In genomic region chr9:41682911-41683310, GRCm38 (mm10) we compare ENCODE assay signal across 24 mouse cellular contexts.
"Had no signal": no experiment of that assay in that cellular context is flagged by ENCODE, and none has a peak within 500 bp of the region (broad histone marks: within the 10 kb centered on the region; RNA-seq: fewer than 3 reads in every experiment).

No protein-coding gene starts in this region.

- ATAC-seq: hindbrain, postnatal 0 days; intestine, embryonic 16.5 days had no signal

- H3K27me3 ChIP-seq: heart, embryonic 13.5 days; heart, embryonic 15.5 days; hindbrain, embryonic 13.5 days; hindbrain, embryonic 15.5 days; kidney, embryonic 15.5 days; limb, embryonic 13.5 days; limb, embryonic 15.5 days had no signal

- H3K36me3 ChIP-seq: heart, embryonic 13.5 days; heart, embryonic 15.5 days; hindbrain, embryonic 13.5 days; hindbrain, embryonic 15.5 days; kidney, embryonic 15.5 days; limb, embryonic 13.5 days; limb, embryonic 15.5 days had no signal

- H3K4me1 ChIP-seq: heart, embryonic 13.5 days; heart, embryonic 15.5 days; hindbrain, embryonic 13.5 days; hindbrain, embryonic 15.5 days; kidney, embryonic 15.5 days had no signal

- H3K4me2 ChIP-seq: heart, embryonic 11.5 days; heart, embryonic 13.5 days; heart, embryonic 15.5 days; hindbrain, embryonic 13.5 days; hindbrain, embryonic 15.5 days; kidney, embryonic 15.5 days; limb, embryonic 13.5 days; limb, embryonic 15.5 days had no signal

- H3K9ac ChIP-seq: heart, embryonic 13.5 days; heart, embryonic 15.5 days; hindbrain, embryonic 13.5 days; hindbrain, embryonic 15.5 days; kidney, embryonic 15.5 days; limb, embryonic 13.5 days; limb, embryonic 15.5 days had no signal

- H3K9me3 ChIP-seq: heart, embryonic 13.5 days; heart, embryonic 15.5 days; hindbrain, embryonic 13.5 days; hindbrain, embryonic 15.5 days; kidney, embryonic 15.5 days; limb, embryonic 13.5 days; limb, embryonic 15.5 days had no signal

- H3K4me3 ChIP-seq: heart, adult 2 months; heart, embryonic 13.5 days; heart, embryonic 15.5 days; hindbrain, embryonic 13.5 days; hindbrain, embryonic 15.5 days; kidney, embryonic 15.5 days; limb, embryonic 13.5 days; limb, embryonic 15.5 days had no signal

- H3K27ac ChIP-seq: heart, adult 2 months; heart, embryonic 13.5 days; heart, embryonic 15.5 days; hindbrain, embryonic 13.5 days; hindbrain, embryonic 15.5 days; hindbrain, postnatal 0 days; kidney, embryonic 15.5 days; kidney, postnatal 0 days; limb, embryonic 13.5 days; limb, embryonic 15.5 days had no signal

- DNase-seq: gastrocnemius, postnatal 14 days; gastrocnemius, postnatal 36 days; heart, adult 2 months; heart, postnatal 14 days; heart, postnatal 36 days; kidney, adult 11 months; kidney, adult 2 months; kidney, adult 9 months; kidney, postnatal 14 days; kidney, postnatal 36 days; layer of hippocampus, adult 9-11 months; layer of hippocampus, postnatal 36 days; left cerebral cortex, postnatal 4 days had no signal
